Mouse (Mus musculus) mouse trophoblast stem cell (cell line): ENCODE measurements around the gene Pgrmc1.

ENCODE experiments used
- in situ Hi-C, 2 experiments: fragments of 300-500 bp; cut with MseI, MboI; formaldehyde crosslinking; loops; 2 replicates in 1 of 2; 3 replicates in 1 of 2; pipeline ENCODE4 v1.15.1; 2025

Pgrmc1 gene

DNA sequence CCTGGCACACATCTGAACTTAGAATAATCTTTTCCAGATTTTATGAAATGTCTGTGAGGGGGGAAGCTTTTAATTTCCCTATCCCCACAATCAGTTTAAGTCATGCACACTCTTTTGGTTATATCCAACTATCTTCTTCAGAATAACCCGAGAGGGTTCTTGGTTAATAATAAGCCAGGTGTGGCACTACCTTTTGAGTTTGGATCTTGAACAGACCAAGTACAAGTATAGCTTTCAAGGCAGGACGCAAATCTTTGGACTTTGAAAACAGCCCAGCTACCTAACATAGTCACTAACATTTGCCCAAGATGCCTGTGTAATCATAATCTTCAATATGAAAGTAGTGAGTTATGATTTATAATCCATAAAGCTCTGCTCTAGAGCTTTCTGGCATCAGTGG lies 4.9 kb downstream of the Pgrmc1 start:
- in situ Hi-C loops, result no loop called here

DNA sequence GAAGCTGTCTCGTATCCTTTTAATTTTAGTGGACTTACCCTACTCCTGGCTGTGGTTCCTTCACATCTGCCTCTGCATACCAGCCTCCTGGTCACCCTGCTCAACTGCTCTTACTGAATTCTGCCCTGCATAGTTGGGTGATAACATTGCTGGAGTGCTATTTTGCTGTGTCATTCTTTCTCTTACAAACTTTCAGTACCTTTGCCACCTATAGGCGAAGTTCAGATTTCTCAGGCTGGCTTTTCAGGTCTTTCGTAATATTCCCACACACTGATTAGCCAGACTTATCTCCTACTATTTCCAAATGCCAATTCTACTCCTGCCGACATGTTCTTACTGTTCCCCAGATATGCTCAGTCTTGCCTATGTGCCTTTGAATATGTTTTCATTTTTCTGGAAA lies 6.0 kb downstream of the Pgrmc1 start:
- in situ Hi-C loops, result no loop called here

DNA sequence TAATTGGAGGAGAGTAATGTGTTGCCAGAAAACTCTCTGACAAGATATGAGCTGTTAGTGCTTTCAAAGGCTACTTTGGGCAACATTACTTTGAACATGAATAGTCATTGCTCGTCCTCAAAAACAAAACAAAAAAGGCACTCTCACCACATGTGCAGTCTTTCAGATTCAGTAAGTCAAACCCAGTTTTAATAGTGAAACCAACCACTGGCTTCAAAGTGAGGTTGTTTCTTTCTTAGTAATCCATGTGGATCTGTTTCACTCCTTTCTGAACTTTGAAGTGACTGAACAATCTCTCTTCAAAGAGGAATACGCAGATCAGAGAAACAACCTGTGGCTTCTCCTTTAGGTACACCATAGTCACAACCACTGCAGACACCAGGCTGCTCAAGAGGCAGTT lies 11.1 kb downstream of the Pgrmc1 start:
- in situ Hi-C loops, result no loop called here

GRCm38 (mm10) chrX:36628102-36628501 lies 30.1 kb downstream of the Pgrmc1 start:
- in situ Hi-C loops, result loop anchor here in 1 of 2 experiments (10.0 kb wide), 1 partner anchor 117 kb away; the partner anchor contains the start of gene Slc25a43

- in situ Hi-C loops, result no loop called here
Measured at GRCm38 (mm10) chrX:36630771-36631170, 32.8 kb downstream of the Pgrmc1 start.

DNA sequence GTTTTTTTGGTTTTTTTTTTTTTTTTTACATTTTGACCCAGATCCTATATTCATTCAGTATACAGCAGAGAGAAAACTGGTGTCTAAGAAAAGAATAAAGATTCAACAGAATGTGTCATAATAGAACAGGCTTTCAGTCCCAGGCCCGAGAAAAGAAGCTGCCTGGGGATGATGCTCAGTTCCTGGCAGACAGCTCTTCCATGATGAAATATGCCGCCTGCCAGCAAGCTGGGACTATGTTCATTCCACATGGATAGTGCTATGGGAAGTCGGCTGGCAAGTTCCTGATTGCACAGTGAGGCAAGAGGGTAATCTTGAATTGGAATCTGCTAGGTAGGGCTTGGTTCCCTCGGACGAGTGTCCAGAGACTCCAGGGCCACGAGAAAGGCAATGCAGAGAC lies 42.0 kb downstream of the Pgrmc1 start:
- in situ Hi-C loops, result loop anchor here in 1 of 2 experiments (10.0 kb wide), 1 partner anchor 105 kb away; the partner anchor contains the start of gene Slc25a43

DNA sequence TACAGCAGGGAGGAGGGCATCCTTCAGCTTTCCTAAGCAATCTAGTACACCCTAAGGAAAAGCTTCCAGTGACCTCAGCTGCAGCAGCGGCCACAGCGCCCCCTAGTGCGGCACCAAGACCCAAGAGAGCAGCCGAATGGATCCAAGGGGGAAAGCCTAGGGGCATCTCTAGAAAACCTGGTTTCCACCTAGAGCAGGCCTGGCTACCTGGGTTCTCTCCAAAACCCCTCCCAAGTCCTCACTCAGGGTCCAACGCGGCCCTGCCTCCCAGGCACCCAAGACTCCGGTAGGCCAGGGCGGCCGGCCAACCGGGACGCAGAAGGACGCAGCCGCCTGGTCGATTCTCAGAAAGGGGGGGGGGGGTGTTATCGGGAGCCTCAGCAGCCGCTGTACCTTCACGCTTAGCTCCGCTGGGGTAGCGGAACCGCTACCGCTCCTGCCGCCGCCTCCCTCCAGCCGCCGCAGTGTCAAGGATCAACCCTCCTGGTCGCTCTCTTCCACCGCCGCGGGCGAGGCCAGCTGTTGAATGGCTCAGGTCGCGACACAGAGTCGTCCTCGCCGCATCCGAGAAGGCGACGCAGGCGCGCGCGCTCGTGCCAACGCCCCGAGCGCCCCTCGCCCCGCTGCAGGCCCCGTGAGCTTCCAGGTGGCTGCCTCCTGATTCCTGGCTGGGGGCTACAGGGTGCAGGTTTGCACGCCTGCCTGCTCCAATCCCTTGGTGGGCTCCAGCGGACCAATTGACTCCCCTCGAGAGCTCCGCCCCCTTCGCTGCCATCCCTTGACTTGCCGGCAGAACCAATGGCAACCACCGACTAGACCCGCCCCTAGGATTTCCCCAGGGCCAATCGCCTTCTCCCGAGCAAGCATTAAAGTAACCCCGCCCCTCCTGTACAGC lies 46.9 kb downstream of the Pgrmc1 start, which contains the start of gene Akap17b:
Gene Akap17b, minus strand, starts transcription at position 739 of the 895 bp plus-strand sequence.
- in situ Hi-C loops, result loop anchor here in 1 of 2 experiments (10.0 kb wide), 1 partner anchor 100 kb away; the partner anchor contains the start of gene Slc25a43
